Mouse (Mus musculus): Measurements from ENCODE around the gene Rps19bp1.

- TF ChIP-seq CTCF (IDR thresholded peaks at IDR 0.05; ENCODE audit: low read depth) (no peak), EP300 (optimal IDR thresholded peaks at IDR 0.05) (peak; percentile 95)
Observed at GRCm38 (mm10) chr15:80254847-80255645, 9.1 kb downstream of the Rps19bp1 start, which contains the start of gene Atf4.

Measured in stomach, postnatal 0 days (tissue).